Mouse (Mus musculus) olfactory bulb, adult 2 months (tissue): ENCODE results near the gene Dclk2.

ENCODE experiments used
- CTCF ChIP-seq: fragments of 200-500 bp; IDR thresholded peaks from 2 replicates; pipeline ENCODE4 v1.5.1; 2012; ENCODE audit warnings: low read depth, mild to moderate bottlenecking, low read length, moderate library complexity; ENCODE audit not compliant: insufficient read depth
- POLR2A ChIP-seq: fragments of 200-500 bp; IDR thresholded peaks from 2 replicates; pipeline ENCODE4 v1.6.1; 2012; ENCODE audit warnings: mild to moderate bottlenecking, low read depth, low read length, moderate library complexity; ENCODE audit not compliant: insufficient read depth

GRCm38 (mm10) chr3:86759383-86759782 lies 161.3 kb downstream of the Dclk2 start:
- TF ChIP-seq CTCF (no peak), POLR2A (no peak)
